Mouse (Mus musculus) left cerebral cortex, adult 18-20 months (tissue): ENCODE measurements around the gene Arhgap29. TPM values are rescaled to one million over a fixed set of nuclear protein-coding genes. Genes with fewer than 3 reads are reported as not detected.

Experiments used
- DNase-seq, 2 experiments: peaks; one replicate each; pipeline ENCODE4 v3.0.0; 2021 to 2022; ENCODE audit warnings: low spot score in 2 of 2, mixed read lengths in 1 of 2
- long read RNA-seq, 2 experiments: library from polyadenylated mRNA; stranded (forward); transcript quantifications; one replicate each; pipeline ENCODE4 v2.0.0; 2021
- total RNA-seq, 2 experiments: library from RNA; stranded (reverse); gene quantifications; 2 replicates each; pipeline ENCODE4 v1.2.3; 2021

The Arhgap29 gene
- total RNA-seq = 10 to 100 TPM; 20.7 to 24.6 TPM
- long read RNA-seq, experiment 1, full-length matches to known transcripts = 3 of 10 reads
- long read RNA-seq, experiment 1, partial matches to known transcripts = 2 of 10 reads
- long read RNA-seq, experiment 1, other reads (novel, unspliced or antisense) = 5 of 10 reads
- long read RNA-seq, experiment 2, full-length matches to known transcripts = 1 of 6 reads
- long read RNA-seq, experiment 2, partial matches to known transcripts = 3 of 6 reads
- long read RNA-seq, experiment 2, other reads (novel, unspliced or antisense) = 2 of 6 reads

GRCm38 (mm10) chr3:121952041-121952591 is at the start of gene Arhgap29:
Gene Arhgap29 (plus strand): TSS chr3:121952541.
- DNase-seq = no peak

GRCm38 (mm10) chr3:121902729-121903128 is 49.6 kb upstream of the Arhgap29 start:
- no peak for DNase-seq

GRCm38 (mm10) chr3:121903286-121903685 is 49.1 kb upstream of the Arhgap29 start:
- DNase-seq = no peak

GRCm38 (mm10) chr3:121903695-121904094 is 48.6 kb upstream of the Arhgap29 start:
- DNase-seq = no peak

GRCm38 (mm10) chr3:121904476-121904875 is 47.9 kb upstream of the Arhgap29 start:
- DNase-seq = no peak

GRCm38 (mm10) chr3:121906623-121907022 is 45.7 kb upstream of the Arhgap29 start:
- no peak for DNase-seq

- peak in 1 of 2 experiments; percentile 8 for DNase-seq
Measured at GRCm38 (mm10) chr3:121909155-121909554, 43.2 kb upstream of the Arhgap29 start.

- DNase-seq = no peak
Measured at GRCm38 (mm10) chr3:121913476-121913875, 38.9 kb upstream of the Arhgap29 start.

- no peak for DNase-seq
Measured at GRCm38 (mm10) chr3:121914459-121915185, 37.7 kb upstream of the Arhgap29 start.

GRCm38 (mm10) chr3:121915191-121915590 is 37.1 kb upstream of the Arhgap29 start:
- DNase-seq = no peak

GRCm38 (mm10) chr3:121916802-121917532 is 35.4 kb upstream of the Arhgap29 start:
- DNase-seq = no peak

GRCm38 (mm10) chr3:121917658-121918057 is 34.7 kb upstream of the Arhgap29 start:
- no peak for DNase-seq

- no peak for DNase-seq
Measured at GRCm38 (mm10) chr3:121919961-121920360, 32.4 kb upstream of the Arhgap29 start.

- no peak for DNase-seq
Measured at GRCm38 (mm10) chr3:121920769-121921168, 31.6 kb upstream of the Arhgap29 start.

- no peak for DNase-seq
Measured at GRCm38 (mm10) chr3:121924768-121925486, 27.4 kb upstream of the Arhgap29 start.

- no peak for DNase-seq
Measured at GRCm38 (mm10) chr3:121927601-121928000, 24.7 kb upstream of the Arhgap29 start.

- peak in 1 of 2 experiments; percentile 7 for DNase-seq
Measured at GRCm38 (mm10) chr3:121932815-121933214, 19.5 kb upstream of the Arhgap29 start.

GRCm38 (mm10) chr3:121936241-121936640 is 16.1 kb upstream of the Arhgap29 start:
- DNase-seq = no peak

- DNase-seq = no peak
Measured at GRCm38 (mm10) chr3:121937036-121937435, 15.3 kb upstream of the Arhgap29 start.

- DNase-seq = no peak
Measured at GRCm38 (mm10) chr3:121939658-121940057, 12.7 kb upstream of the Arhgap29 start.
